Mouse (Mus musculus): Measurements from ENCODE around the gene Mindy4b-ps. TPM values are rescaled to one million over a fixed set of nuclear protein-coding genes. Genes with fewer than 3 reads are reported as not detected.
A peak's percentile ranks its signal among the peaks of the same experiment; 100 is the strongest.

Gene Mindy4b-ps
- polyA plus RNA-seq, 1 experiment from 2014 or later = not detected

DNA sequence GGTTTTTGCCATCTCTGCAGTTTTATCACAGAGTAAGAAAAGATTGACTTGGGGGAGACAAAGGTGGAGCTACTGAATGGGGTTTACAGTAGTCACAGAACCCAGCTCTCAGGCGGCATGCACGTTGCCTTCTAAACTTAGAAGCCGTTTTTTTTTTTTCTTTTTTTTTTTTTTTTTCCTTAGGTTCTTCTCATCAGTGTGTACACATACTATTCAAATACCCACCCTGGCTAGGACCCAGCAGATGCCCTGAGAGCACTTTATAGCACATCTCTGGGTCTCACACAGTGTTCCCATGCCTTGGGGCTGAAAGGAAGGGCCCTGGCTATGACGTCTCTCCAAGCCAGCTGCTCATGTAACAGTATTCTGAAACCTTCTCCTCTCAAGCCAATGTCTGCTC is 23.4 kb downstream of the Mindy4b-ps start:
- H3K27ac ChIP-seq (ENCODE audit: low read depth, low read length) = no peak overlapping the region
- H3K9ac ChIP-seq (ENCODE audit: low read depth, low read length) = no peak overlapping the region
- ATAC-seq (replicated peaks; ENCODE audit: low FRiP score) = no peak
- H3K27me3 ChIP-seq (replicated peaks; ENCODE audit: control insufficient read depth, insufficient read depth, low read length) = no peaks in the 10 kb centered on the region
- H3K4me2 ChIP-seq = no peak overlapping the region
- H3K9me3 ChIP-seq (ENCODE audit: control insufficient read depth, low read length) = no peaks in the 10 kb centered on the region
- WGBS = 83% methylated on average over 4 of the region's 4 CpGs
- no peak for DNase-seq (ENCODE audit: low spot score)
- no peak overlapping the region for H3K4me3 ChIP-seq (ENCODE audit: low read depth, low read length)
- H3K4me1 ChIP-seq (replicated peaks; ENCODE audit: control insufficient read depth, insufficient read depth, low read length) = no peaks in the 10 kb centered on the region
- H3K36me3 ChIP-seq (ENCODE audit: control insufficient read depth, insufficient read depth, low read length) = no peaks in the 10 kb centered on the region

- DNase-seq (ENCODE audit: low spot score) (no peak), ATAC-seq (replicated peaks; ENCODE audit: low FRiP score) (no peak)
- no peak overlapping the region for H3K9ac ChIP-seq (ENCODE audit: low read depth, low read length)
- no peaks in the 10 kb centered on the region for H3K9me3 ChIP-seq (ENCODE audit: control insufficient read depth, low read length)
- H3K36me3 ChIP-seq (ENCODE audit: control insufficient read depth, insufficient read depth, low read length) = no peaks in the 10 kb centered on the region
- no peak overlapping the region for H3K4me2 ChIP-seq
- 84% methylated on average over 8 of the region's 8 CpGs for WGBS
- H3K27me3 ChIP-seq (replicated peaks; ENCODE audit: control insufficient read depth, insufficient read depth, low read length) = no peaks in the 10 kb centered on the region
- no peak overlapping the region for H3K4me3 ChIP-seq (ENCODE audit: low read depth, low read length)
- H3K27ac ChIP-seq (ENCODE audit: low read depth, low read length) = no peak overlapping the region
- H3K4me1 ChIP-seq (replicated peaks; ENCODE audit: control insufficient read depth, insufficient read depth, low read length) = no peaks in the 10 kb centered on the region
Observed at GRCm38 (mm10) chr3:58798245-58798644, 23.9 kb downstream of the Mindy4b-ps start.

DNA sequence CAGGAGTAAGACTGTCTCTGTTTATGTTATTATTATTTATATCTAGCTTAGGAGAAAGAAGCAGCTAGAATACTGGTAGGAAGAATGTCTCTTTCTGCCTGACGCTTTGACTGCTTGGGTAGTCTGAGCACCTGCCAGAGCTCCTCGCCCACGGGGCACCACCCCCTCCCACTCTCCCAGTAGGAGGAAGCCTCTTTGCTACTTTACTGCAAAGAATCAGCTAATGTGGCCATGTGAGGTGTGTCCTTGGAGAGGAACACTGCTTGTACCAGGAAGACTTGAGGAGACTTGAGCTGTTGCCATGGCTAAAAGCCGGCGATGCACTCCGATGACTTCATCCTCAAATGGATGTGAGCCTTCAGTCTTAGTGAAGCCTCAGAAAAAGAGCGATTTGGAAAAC is 32.6 kb downstream of the Mindy4b-ps start:
- no peak for ATAC-seq (replicated peaks; ENCODE audit: low FRiP score)
- WGBS = 77% methylated on average over 7 of the region's 7 CpGs
- no peak for DNase-seq (ENCODE audit: low spot score)
- H3K36me3 ChIP-seq (ENCODE audit: control insufficient read depth, insufficient read depth, low read length) = no peaks in the 10 kb centered on the region
- H3K27ac ChIP-seq (ENCODE audit: low read depth, low read length) = no peak overlapping the region
- H3K9ac ChIP-seq (ENCODE audit: low read depth, low read length) = no peak overlapping the region
- H3K4me1 ChIP-seq (replicated peaks; ENCODE audit: control insufficient read depth, insufficient read depth, low read length) = no peaks in the 10 kb centered on the region
- no peak overlapping the region for H3K4me3 ChIP-seq (ENCODE audit: low read depth, low read length)
- H3K4me2 ChIP-seq = no peak overlapping the region
- no peaks in the 10 kb centered on the region for H3K27me3 ChIP-seq (replicated peaks; ENCODE audit: control insufficient read depth, insufficient read depth, low read length)
- H3K9me3 ChIP-seq (ENCODE audit: control insufficient read depth, low read length) = no peaks in the 10 kb centered on the region

DNA sequence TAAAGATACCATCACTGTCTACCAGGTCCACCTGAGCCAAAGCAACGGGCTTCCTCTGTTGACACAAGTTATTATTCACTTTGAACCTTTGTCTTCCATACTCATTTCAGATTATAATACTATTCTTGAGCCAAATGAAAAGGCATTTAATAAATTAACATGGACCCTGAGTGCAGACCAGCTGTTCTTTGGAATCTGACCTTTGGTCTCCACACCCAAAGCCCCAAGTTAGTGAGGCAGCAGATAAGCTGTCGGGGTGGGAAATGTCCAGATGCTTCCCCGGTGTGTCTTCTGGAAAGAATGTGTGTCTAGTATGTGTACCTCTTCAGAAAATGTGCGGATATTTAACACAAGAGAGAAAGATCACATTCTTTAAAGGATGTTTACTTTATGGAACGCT is 33.1 kb downstream of the Mindy4b-ps start:
- H3K4me1 ChIP-seq (replicated peaks; ENCODE audit: control insufficient read depth, insufficient read depth, low read length) = no peaks in the 10 kb centered on the region
- WGBS = 67% methylated on average over 5 of the region's 5 CpGs
- no peak for ATAC-seq (replicated peaks; ENCODE audit: low FRiP score)

GRCm38 (mm10) chr3:58786470-58786869 is 35.6 kb downstream of the Mindy4b-ps start:
- no peak overlapping the region for H3K4me3 ChIP-seq (ENCODE audit: low read depth, low read length)
- no peak overlapping the region for H3K27ac ChIP-seq (ENCODE audit: low read depth, low read length)
- no peak overlapping the region for H3K9ac ChIP-seq (ENCODE audit: low read depth, low read length)
- H3K9me3 ChIP-seq (ENCODE audit: control insufficient read depth, low read length) = no peaks in the 10 kb centered on the region
- H3K27me3 ChIP-seq (replicated peaks; ENCODE audit: control insufficient read depth, insufficient read depth, low read length) = no peaks in the 10 kb centered on the region
- DNase-seq (ENCODE audit: low spot score) (no peak), ATAC-seq (replicated peaks; ENCODE audit: low FRiP score) (no peak)
- H3K4me2 ChIP-seq = no peak overlapping the region
- no peaks in the 10 kb centered on the region for H3K36me3 ChIP-seq (ENCODE audit: control insufficient read depth, insufficient read depth, low read length)
- 61% methylated on average over 4 of the region's 4 CpGs for WGBS
- no peaks in the 10 kb centered on the region for H3K4me1 ChIP-seq (replicated peaks; ENCODE audit: control insufficient read depth, insufficient read depth, low read length)

More for the DNA sequence above, 33.1 kb downstream of the Mindy4b-ps start:
- no peaks in the 10 kb centered on the region for H3K9me3 ChIP-seq (ENCODE audit: control insufficient read depth, low read length)
- no peak overlapping the region for H3K27ac ChIP-seq (ENCODE audit: low read depth, low read length)
- H3K4me3 ChIP-seq (ENCODE audit: low read depth, low read length) = no peak overlapping the region
- no peaks in the 10 kb centered on the region for H3K27me3 ChIP-seq (replicated peaks; ENCODE audit: control insufficient read depth, insufficient read depth, low read length)
- H3K9ac ChIP-seq (ENCODE audit: low read depth, low read length) = no peak overlapping the region
- no peak overlapping the region for H3K4me2 ChIP-seq
- no peaks in the 10 kb centered on the region for H3K36me3 ChIP-seq (ENCODE audit: control insufficient read depth, insufficient read depth, low read length)
- DNase-seq (ENCODE audit: low spot score) = no peak

GRCm38 (mm10) chr3:58785863-58786262 is 36.2 kb downstream of the Mindy4b-ps start:
- H3K27ac ChIP-seq (ENCODE audit: low read depth, low read length) = no peak overlapping the region
- DNase-seq (ENCODE audit: low spot score) = peak; percentile 38
- no peaks in the 10 kb centered on the region for H3K27me3 ChIP-seq (replicated peaks; ENCODE audit: control insufficient read depth, insufficient read depth, low read length)
- no peak overlapping the region for H3K4me3 ChIP-seq (ENCODE audit: low read depth, low read length)
- H3K4me2 ChIP-seq = peak overlapping the region; percentile 8
- H3K9me3 ChIP-seq (ENCODE audit: control insufficient read depth, low read length) = no peaks in the 10 kb centered on the region
- H3K9ac ChIP-seq (ENCODE audit: low read depth, low read length) = no peak overlapping the region
- ATAC-seq (replicated peaks; ENCODE audit: low FRiP score) = no peak
- no peaks in the 10 kb centered on the region for H3K36me3 ChIP-seq (ENCODE audit: control insufficient read depth, insufficient read depth, low read length)
- 18% methylated on average over 10 of the region's 10 CpGs for WGBS
- H3K4me1 ChIP-seq (replicated peaks; ENCODE audit: control insufficient read depth, insufficient read depth, low read length) = no peaks in the 10 kb centered on the region

DNA sequence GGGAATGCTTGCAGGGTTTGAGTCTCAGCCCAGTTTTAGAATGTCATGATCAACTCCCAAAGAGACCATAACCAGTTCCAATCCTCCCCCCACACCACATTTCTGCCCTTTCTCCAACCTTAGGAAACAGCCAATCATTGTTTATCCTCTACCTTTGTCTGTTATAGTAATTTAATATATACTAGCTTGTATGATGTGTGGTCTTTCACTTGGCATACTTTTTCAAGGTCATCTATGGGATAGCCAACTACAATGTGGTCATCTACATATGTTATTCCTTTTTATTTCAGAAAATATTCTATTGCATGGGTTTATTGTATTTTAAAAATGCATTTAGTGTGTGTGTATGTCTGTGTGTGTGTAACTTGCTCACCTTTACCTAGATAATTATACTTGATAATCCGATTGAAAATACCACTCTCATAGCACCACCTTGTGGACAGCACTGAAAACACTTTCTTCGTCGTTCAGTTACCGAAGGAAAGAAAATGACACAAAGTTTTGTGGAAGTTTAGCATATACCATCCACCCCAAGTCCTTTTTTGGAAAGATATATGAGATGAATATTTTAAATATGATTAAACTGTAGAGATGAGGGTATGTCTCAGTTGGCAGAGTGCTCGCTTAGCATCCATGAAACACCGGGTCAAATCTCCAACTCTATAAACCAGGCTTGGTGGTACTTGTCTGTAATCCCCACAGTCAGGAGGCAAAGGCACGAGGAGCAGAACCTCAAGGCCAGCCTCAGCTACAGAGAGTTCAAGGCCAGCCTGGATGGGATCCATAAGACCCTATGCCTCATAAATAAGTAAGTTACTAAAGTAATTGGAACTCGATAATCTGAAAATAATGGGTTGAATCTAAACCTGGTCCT is 37.7 kb downstream of the Mindy4b-ps start:
- Histone ChIP-seq H3K27ac (ENCODE audit: low read depth, low read length) (no peak overlapping the region), H3K4me1 (replicated peaks; ENCODE audit: control insufficient read depth, insufficient read depth, low read length) (no peaks in the 10 kb centered on the region), H3K27me3 (replicated peaks; ENCODE audit: control insufficient read depth, insufficient read depth, low read length) (no peaks in the 10 kb centered on the region), H3K4me2 (no peak overlapping the region), H3K4me3 (ENCODE audit: low read depth, low read length) (no peak overlapping the region), H3K36me3 (ENCODE audit: control insufficient read depth, insufficient read depth, low read length) (no peaks in the 10 kb centered on the region), H3K9ac (ENCODE audit: low read depth, low read length) (no peak overlapping the region), H3K9me3 (ENCODE audit: control insufficient read depth, low read length) (no peaks in the 10 kb centered on the region)
- ATAC-seq (replicated peaks; ENCODE audit: low FRiP score) (no peak), DNase-seq (ENCODE audit: low spot score) (no peak)
- 33% methylated on average over 8 of the region's 8 CpGs for WGBS

- Histone ChIP-seq H3K4me3 (ENCODE audit: low read depth, low read length) (no peak overlapping the region), H3K27ac (ENCODE audit: low read depth, low read length) (no peak overlapping the region), H3K4me1 (replicated peaks; ENCODE audit: control insufficient read depth, insufficient read depth, low read length) (no peaks in the 10 kb centered on the region), H3K4me2 (no peak overlapping the region), H3K27me3 (replicated peaks; ENCODE audit: control insufficient read depth, insufficient read depth, low read length) (no peaks in the 10 kb centered on the region), H3K9me3 (ENCODE audit: control insufficient read depth, low read length) (no peaks in the 10 kb centered on the region), H3K9ac (ENCODE audit: low read depth, low read length) (no peak overlapping the region), H3K36me3 (ENCODE audit: control insufficient read depth, insufficient read depth, low read length) (no peaks in the 10 kb centered on the region)
- ATAC-seq (replicated peaks; ENCODE audit: low FRiP score) (no peak), DNase-seq (ENCODE audit: low spot score) (no peak)
- 57% methylated on average over 8 of the region's 8 CpGs for WGBS
Observed at GRCm38 (mm10) chr3:58783602-58784218, 38.4 kb downstream of the Mindy4b-ps start.

DNA sequence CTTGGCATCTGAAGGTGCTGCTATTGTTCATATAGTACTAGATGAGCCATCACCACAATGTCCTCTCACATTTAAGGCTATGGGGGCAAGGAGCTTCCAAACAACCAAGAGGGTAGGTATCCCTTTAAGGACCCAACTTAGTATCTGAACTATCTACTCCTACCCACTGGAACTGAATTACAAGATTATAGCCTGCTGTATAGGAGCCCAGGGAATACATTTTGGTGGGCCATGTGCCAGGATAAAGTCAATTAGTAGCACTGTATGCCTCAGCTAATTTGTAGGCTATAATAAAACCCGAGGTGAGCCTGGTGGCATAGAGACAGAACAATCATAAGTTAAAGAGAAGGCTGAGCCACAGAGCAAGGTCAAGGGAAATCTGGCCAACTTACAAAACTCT is 65.7 kb downstream of the Mindy4b-ps start:
- no peaks in the 10 kb centered on the region for H3K36me3 ChIP-seq (ENCODE audit: control insufficient read depth, insufficient read depth, low read length)
- 86% methylated on average over 1 of the region's 1 CpGs for WGBS
- H3K9me3 ChIP-seq (ENCODE audit: control insufficient read depth, low read length) = no peaks in the 10 kb centered on the region
- H3K9ac ChIP-seq (ENCODE audit: low read depth, low read length) = no peak overlapping the region
- ATAC-seq (replicated peaks; ENCODE audit: low FRiP score) = no peak
- no peak overlapping the region for H3K27ac ChIP-seq (ENCODE audit: low read depth, low read length)
- H3K4me3 ChIP-seq (ENCODE audit: low read depth, low read length) = no peak overlapping the region
- DNase-seq (ENCODE audit: low spot score) = no peak
- H3K4me2 ChIP-seq = no peak overlapping the region
- H3K4me1 ChIP-seq (replicated peaks; ENCODE audit: control insufficient read depth, insufficient read depth, low read length) = no peaks in the 10 kb centered on the region
- H3K27me3 ChIP-seq (replicated peaks; ENCODE audit: control insufficient read depth, insufficient read depth, low read length) = no peaks in the 10 kb centered on the region
